Mouse (Mus musculus) C2C12 (cell line): ENCODE data around the gene Bsdc1.

ENCODE experiments used
- CEBPB ChIP-seq: IDR thresholded peaks from one replicate; pipeline ENCODE4 v1.6.1; 2011; ENCODE audit warnings: low read depth, mild to moderate bottlenecking, control low read depth, moderate library complexity
- CTCF ChIP-seq: IDR thresholded peaks from one replicate; pipeline ENCODE4 v1.5.1; 2011; ENCODE audit not compliant: control insufficient read depth, insufficient read depth, insufficient read length
- FOSL1 ChIP-seq: IDR thresholded peaks from one replicate; pipeline ENCODE4 v1.8.0; 2011; ENCODE audit warnings: mild to moderate bottlenecking, low read length; ENCODE audit not compliant: poor library complexity, insufficient read depth, severe bottlenecking
- MAX ChIP-seq: IDR thresholded peaks from one replicate; pipeline ENCODE4 v1.6.1; 2011; ENCODE audit warnings: mild to moderate bottlenecking, control low read depth
- MYOD1 ChIP-seq: IDR thresholded peaks from one replicate; pipeline ENCODE4 v1.6.1; 2011; ENCODE audit warnings: low read depth; ENCODE audit not compliant: control insufficient read depth, insufficient read length
- MYOG ChIP-seq: IDR thresholded peaks from one replicate; pipeline ENCODE4 v1.6.1; 2011; ENCODE audit not compliant: control insufficient read depth, insufficient read length; ENCODE audit errors: extremely low read depth
- USF1 ChIP-seq: IDR thresholded peaks from one replicate; pipeline ENCODE4 v1.6.1; 2011; ENCODE audit warnings: low read depth, mild to moderate bottlenecking, control low read depth, moderate library complexity

DNA sequence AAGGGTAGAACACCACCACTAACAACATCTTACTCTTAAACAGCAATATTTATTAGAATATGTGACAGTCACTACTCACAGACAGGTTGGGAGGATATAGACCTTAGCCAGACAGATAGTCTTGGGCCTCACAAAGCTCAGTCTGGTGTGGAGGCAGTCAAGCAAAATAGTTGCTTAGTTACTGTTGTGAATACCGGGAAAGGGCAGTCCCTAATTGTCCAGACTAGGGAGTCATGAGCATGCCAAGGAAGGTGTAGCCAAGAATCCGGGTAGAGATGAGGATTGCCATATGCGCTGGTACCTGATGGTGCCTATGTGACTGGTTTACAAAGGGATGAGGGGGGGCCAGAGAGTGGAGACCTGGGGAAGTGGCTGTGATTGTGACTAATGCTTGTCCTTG, 737 bp downstream of the Bsdc1 start:
- TF ChIP-seq CTCF (no peak), CEBPB (no peak), USF1 (no peak), MAX (no peak), MYOD1 (no peak), MYOG (no peak), FOSL1 (no peak)
